Mouse (Mus musculus): Measurements from ENCODE around the gene Ms4a10.

Ms4a10 gene

DNA sequence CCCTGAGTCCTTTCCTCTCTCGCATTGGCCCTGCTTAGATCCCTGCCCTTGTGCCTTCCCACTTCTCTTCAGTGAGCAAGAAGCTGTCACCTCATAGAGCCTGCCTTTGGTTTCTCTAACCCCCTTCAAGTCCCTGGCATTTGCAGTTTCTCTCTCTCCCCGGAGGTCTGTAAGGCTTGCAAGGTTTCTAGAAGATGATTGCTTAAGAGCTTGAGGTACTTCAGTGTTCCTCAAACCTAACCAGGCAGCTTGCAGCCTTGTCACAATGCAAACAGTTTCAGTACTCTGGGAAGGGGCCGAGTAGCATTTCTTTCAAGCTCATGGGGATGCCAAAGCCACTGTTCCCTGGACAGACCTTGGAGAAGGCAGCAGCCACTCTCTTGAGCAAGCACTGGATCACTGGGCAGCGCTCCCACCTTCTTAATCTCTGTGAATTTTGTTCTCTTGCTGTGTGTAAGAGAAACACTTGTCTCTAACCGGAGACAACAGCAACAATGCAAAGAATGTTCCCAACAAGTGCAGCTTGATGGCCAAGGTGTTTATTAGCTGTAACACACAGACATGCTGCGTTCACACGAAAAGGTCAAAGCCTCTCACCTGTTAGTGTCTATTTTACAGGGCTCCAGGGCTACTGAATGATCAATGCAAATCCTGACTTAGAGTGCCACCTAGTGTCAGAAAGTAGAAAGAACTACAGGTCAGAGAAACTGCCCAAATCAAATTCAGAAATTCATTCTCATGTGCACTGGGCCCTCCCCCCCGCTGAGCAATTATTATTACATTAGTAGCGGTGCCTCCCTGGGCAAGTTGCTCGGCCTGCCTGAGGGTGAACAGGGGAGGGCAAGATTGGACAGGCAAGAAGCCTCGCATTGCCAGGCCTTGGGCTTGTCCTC, 15.1 kb downstream of the Ms4a10 start:
- peak; percentile 88 for DNase-seq (ENCODE audit: low read depth)

DNA sequence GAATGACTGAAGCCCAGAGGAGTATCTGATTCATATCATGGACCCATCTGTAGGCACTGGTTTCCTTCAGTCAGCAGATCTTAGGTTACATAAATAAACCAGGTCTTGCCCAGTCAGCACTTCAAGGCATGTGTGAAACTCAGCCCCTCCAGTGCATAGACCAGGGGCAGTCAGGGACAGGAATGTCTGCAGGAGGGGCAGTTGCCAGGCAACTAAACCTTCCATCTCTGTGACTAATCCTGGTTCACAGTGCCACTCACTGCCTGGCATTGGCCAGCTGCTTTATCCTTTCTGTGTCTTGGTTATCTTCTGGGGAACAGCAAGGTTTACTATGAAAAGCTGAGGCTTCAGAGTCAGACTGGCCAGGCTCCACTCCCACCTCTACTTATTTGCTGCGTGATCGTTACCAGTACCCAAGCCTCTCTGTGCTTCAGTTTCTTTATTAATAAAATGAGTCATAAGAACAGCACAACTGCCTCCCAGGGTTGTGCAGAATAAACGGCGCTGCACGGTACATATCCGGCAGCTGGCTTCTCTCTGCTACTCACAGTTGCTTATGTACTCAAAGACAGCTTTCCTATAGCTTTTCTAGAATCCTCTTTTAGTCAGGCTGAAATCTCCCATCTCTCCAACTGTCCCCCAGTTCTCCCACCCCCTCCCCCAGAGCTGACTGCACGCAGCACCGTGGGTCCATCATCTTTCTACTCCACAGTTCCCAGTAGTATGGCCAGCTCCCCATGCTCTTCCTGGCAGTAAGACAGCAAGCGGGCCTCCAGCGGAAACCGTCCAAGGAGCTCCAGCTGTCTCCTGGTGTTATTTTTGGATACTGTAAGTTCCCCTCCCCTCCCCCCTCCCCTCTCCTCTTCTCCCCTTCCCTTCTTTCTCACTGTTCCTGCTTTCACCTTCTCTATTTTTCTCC, 22.2 kb downstream of the Ms4a10 start:
- no peak for DNase-seq (ENCODE audit: low read depth)

DNA sequence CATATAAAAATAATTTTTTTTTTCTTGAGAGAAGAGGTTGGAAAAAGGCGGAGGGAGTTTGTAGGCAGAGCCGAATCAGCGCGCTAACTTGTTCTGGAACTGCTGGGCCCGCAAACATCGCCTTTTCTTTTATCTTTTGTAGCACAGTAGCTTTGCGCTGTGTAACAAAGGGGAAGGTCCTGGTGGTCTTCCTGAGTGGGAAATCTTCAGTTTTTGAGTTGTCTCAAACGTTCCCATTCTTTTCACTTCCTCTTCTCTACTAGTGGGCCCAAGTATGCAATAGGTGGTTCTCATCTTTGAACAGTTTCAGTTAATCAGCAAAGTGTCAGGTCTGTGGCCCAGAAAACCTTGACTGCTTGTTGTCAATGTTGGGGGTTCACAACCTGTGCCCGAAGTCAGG, 24.9 kb downstream of the Ms4a10 start:
- no peak for DNase-seq (ENCODE audit: low read depth)

DNA sequence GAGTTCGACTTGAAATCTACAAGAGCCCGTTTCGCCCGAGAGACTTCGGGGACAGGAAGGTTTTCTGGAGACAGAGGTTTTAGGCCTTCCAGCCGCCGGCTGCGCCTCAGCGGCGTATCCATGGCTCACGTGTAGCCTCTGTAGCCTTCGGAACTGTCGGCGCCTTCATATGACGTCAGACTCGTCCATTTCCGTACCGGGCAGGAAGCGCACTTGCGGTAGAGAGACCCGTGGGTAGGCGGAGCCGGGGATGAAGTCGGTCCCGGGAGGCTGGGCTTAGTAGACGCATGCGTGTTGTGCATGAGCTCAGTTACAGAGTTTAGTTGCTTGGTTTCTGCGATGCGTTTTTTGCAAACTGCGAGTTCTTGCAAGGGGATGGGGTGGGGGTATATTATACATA, 25.4 kb downstream of the Ms4a10 start, which contains the start of gene Ccdc86:
Gene Ccdc86 (minus strand): TSS at position 155 of the 400 bp plus-strand sequence.
- DNase-seq (ENCODE audit: low read depth): peak; percentile 99

DNA sequence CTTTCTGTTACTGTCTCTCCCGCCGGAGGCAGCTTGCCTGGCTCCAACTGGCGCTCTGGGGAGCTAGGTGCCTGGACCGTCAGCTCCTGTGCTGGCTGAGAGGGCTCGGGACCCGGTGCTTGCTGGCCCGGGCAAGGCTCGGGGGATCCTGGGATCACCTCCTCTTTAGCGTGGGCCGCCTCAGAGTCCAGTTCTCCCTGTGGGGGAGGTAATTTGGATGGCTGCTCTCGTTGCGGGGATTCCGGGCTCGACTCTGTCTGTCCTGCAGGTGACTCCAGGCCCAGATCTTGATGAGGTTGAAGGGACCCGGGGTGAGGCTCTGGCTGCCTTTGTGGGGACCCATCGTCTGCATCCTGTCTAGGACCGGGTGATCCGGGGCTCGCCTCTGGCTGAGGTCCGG, 26.1 kb downstream of the Ms4a10 start:
- DNase-seq (ENCODE audit: low read depth): peak; percentile 36

DNA sequence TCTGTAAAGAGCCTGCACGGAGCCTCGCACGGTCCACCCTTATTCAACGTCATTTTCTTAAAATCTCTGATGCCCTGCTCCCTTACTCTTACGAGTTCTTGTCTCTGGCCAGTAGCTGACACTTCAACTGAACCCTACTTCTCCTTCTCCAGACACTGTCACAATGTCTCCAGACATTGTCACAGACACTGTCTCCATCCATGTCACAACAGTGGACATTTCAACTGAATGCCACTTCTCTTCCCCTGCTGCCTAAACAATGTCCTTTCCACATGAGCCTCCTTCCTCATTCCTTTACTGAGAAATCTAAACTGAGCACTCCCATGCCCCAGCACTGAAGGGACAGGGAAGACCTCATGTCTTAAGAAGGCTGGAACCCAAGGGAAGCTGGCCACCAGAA, 27.3 kb downstream of the Ms4a10 start:
- DNase-seq (ENCODE audit: low read depth): no peak

DNA sequence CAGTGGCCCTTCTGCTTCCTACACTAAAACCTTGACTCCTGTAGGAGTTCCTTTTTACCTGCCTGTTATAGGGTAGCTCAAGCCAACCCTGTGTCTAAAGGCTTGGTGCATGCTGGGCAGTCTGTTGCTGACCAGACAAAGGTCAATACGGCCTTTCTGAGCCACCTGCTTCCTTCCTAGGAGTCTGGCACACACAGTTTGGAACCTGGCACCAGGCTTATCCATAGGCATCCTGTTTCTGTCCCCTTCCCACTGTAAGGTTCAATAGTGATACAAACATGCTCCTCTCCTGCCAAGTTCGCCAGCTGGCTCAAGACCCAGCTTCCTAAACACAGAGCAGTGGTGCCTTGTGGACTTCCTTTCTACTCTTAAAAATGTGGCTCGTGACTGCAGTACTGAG, 28.0 kb downstream of the Ms4a10 start:
- DNase-seq (ENCODE audit: low read depth): no peak

DNA sequence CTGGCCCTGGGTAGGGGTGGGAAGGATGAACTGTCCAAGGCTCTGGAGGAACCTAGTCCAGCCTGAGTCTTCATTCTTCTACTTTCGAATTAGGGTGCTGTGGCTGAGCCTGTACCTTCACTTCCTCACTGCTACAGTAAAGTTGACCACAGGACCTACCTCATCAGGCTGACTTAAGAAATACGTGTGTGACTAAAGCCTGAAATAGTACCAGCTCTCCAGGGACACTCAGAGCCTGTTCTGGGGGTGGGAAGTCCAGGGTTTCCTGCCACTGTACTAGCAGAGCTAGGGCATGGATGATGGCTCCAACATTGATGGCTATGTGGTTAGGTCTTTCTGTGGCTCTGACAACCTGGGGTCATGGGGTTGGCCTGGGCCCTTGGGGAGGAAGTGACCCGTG, 30.5 kb downstream of the Ms4a10 start:
- DNase-seq (ENCODE audit: low read depth): no peak

DNA sequence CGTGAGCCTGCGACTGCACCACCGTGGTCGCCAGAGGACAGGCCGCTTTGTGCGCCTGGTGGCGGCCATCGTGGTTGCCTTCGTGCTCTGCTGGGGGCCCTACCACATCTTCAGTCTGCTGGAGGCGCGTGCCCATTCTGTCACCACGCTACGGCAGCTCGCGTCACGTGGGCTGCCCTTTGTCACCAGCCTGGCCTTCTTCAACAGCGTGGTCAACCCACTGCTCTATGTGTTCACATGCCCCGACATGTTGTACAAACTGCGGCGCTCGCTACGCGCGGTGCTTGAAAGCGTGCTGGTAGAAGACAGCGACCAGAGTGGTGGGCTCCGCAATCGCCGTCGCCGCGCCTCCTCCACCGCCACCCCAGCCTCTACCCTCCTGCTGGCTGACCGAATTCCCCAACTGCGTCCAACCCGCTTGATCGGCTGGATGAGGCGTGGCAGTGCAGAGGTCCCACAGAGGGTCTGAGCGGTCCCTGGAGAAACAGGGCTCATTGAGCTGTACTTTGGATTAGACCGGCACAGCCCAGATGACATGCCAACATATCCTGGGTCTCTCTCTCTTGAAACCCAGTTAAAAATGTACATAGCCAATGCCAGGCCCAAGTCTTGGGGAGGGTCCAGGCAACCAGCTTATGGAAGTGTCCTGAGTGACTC, 33.5 kb downstream of the Ms4a10 start:
- no peak for DNase-seq (ENCODE audit: low read depth)

DNA sequence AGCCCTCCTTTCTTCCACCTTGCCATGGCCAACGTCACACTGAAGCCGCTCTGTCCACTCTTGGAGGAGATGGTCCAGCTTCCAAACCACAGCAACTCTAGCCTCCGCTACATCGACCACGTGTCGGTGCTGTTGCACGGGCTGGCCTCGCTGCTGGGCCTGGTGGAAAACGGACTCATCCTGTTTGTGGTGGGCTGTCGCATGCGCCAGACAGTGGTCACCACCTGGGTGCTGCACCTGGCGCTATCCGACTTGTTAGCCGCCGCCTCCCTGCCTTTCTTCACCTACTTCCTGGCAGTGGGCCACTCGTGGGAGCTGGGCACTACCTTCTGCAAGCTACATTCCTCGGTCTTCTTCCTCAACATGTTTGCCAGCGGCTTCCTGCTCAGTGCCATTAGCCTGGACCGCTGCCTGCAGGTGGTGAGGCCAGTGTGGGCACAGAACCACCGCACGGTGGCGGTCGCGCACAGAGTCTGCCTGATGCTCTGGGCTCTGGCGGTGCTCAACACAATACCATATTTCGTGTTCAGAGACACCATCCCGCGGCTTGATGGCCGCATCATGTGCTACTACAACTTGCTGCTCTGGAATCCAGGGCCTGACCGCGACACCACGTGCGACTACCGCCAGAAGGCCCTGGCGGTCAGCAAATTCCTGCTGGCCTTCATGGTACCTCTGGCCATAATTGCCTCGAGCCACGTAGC, 34.2 kb downstream of the Ms4a10 start:
- peak; percentile 73 for DNase-seq (ENCODE audit: low read depth)

DNA sequence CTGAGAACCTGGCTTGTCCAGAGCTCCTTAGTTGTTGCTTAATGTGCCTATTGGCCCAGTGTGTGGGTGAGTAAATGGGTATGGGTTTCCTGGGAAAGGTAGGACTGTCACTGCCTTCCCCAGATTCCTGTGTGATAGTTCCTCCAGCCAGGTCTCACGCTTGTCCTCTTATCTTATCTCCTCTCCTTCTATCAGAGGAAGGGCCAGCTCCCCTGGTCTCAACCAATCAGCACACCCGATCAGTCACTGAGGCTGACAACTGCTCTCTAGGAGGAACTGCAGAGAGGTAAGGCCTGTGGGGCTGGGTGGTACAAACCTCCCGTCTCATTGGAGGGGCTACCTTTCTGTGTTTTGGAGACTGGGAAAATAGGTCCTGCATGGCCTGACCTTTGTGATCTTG, 35.7 kb downstream of the Ms4a10 start:
- no peak for DNase-seq (ENCODE audit: low read depth)

DNA sequence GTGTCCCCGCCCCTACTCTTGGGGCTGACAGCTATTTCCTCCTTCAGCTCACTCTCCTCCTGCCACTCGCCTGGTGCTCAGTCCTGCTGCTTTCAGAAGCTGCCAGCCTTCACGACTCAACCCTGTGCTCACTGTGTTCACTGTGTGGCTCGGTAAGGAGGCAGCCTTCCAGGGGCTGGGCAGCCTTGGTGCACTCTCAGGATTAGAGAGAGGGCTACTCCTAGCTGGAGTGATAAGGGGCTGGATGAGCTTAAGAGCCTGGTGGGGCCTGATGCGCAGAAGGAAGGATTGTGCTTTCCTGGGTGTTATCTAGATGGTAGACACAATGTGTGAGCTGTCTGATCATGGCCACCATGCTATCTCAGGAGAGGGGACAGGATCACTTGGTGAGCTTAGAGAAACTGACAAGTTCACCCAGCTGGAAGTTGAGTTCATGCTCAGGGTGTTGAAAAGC, 37.3 kb downstream of the Ms4a10 start, which contains the start of gene Ptgdr2:
Gene Ptgdr2 (plus strand): TSS at position 51 of the 454 bp plus-strand sequence.
- no peak for DNase-seq (ENCODE audit: low read depth)

DNA sequence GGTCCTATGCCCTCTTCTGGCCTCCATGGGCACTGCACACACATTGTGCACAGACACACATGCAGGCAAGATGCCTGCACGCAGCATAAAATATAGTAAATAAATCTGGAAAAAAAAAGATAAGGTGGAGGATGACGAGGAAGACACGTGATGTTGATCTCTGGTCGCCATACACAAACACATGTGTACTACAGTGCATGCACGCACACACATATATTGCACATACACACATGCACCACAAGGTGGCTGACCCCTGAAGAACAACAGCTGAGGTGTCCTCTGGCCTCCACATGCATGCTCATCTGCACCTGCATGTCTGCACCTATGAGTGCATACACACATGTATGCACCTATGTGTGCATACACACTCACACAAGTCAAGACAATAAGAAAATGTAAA, 38.4 kb downstream of the Ms4a10 start:
- DNase-seq (ENCODE audit: low read depth): no peak

DNA sequence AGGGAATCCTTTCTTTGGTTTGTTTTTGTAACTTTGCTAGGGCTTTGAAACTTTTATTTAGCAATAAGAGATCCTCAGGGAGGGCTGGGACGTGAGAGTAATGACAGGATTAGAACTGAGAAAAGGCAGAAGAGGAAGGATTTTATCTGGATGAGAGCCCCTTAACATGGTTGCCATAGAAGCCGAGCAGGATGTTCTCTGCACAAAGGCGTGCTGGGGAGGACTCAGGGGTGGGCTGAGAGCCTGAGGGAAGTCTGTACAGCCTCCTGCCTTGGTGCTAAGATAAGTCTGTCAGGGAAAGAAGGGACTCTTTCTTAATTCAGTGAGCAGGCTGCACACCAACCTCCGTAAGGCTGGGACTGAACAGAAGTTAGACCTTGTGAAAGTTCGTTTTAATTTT, 39.4 kb downstream of the Ms4a10 start:
- no peak for DNase-seq (ENCODE audit: low read depth)

DNA sequence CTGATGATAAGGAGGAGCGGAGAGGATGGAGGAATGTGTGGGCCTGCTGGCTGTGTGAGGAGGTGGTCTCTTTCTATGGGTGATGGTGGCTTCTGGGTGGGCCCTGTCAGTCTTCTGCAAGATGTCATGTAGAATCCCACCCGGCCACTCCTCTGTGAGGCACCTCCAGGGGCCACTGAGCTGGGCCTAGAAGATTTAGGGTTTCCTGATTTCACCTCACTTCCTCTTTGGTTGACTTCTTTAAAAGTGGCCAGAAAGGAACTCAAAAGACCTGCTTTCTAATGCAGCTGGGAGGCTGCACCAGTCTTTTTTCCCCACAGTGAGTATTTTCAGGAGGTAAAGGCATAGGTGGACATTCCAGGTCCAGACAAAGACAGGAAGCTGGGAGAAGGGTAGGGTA, 43.8 kb downstream of the Ms4a10 start:
- no peak for DNase-seq (ENCODE audit: low read depth)

DNA sequence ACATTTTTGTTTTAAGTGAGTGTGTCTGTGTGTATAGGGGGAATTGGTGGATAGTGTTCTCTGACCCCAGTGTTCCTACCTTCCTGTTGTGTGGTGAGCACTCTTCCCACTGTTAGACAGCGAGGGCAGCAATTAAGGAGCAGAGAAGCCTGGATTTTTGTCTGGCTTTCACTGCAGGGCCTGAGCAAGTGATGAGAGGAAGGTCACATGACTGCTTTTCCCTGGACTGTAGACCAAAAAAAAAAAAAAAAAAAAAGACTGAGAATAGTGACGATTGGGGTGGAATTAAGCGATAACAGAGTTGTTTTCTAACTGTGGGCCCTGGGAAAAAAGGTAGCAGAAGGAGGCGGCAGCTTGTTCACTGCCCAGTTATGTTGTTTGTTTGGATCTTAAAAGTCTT, 47.8 kb downstream of the Ms4a10 start:
- DNase-seq (ENCODE audit: low read depth): no peak

DNA sequence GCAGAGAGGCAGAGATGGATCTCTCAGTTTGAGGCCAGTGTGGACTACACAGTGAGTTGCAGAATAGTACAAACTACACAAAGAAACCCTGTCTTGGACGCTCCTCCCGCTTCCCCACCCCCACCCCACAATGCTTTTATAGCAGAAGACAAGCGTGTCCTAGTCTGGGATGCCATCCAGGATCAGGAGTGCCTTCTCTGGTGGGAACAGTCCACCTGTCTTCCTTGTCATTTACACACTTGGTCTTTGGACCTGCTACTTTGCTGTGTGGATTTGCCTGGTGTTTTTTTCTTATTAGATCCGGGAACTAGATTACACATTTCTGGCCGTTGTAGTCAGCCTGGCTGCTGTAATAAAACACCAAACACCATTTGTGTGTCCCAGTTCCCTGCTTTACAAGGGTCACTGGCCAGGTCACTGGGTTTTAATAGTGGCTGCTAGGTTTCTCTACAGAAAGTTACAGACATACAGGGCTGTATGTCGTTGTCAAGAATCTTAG, 48.3 kb downstream of the Ms4a10 start:
- DNase-seq (ENCODE audit: low read depth): no peak

DNA sequence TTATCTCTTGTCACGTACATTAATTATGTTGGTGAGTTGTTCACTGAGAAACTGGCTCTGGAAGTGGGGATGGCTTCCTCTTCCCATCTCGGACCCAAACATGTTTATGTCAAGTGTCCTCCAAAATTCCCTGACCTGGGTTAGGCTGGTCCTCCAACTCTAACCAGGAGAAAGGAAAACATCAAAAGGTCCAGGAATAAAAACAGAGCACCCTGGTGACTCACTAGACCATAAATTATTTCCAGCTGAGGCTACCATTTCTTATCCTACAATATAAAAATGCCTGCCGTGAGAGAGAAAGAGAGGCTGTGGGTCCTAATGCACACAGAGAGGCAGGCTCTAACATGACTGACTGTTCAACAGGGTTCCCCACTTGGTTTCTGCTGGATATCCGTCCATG, 50.2 kb downstream of the Ms4a10 start:
- no peak for DNase-seq (ENCODE audit: low read depth)

DNA sequence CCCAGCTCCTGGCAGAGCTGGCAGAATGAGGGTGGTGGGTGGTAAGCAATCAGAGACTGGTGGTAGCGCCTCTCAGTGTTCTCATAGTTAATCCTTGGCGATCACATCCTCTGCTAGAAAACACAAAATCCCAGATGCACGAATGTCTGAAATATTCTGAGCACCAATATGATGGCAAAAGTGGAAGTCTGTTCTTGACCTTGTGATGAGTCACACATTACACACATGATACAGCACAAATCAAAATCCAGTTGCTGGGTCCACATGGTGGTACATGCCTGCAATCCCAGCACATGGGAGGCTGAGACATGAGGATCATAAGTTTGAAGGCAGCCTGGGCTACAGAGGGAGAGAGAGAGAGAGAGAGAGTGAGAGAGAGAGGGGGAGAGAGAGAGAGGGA, 53.4 kb downstream of the Ms4a10 start:
- no peak for DNase-seq (ENCODE audit: low read depth)

DNA sequence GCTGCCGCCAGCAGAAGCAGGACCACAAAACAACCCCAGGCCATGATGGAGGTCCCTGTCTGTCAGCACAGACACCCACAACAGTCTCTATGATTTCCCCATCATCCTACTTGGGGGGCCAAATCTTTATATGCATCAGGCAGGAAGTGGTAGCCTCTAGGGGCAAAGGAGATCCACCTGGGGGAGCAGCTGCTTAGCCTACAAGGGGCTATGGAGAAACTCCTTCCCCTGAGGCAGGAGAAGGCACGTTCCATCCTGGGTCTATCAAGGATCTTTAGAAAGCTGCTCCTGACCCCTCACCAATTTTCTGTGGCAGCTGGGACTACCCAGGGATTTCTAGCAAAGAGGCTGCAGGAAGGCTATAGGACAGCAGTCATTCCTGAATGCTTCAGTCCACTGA, 53.9 kb downstream of the Ms4a10 start, which contains the start of gene Zp1:
Gene Zp1 (minus strand): TSS at position 101 of the 400 bp plus-strand sequence.
- no peak for DNase-seq (ENCODE audit: low read depth)

DNA sequence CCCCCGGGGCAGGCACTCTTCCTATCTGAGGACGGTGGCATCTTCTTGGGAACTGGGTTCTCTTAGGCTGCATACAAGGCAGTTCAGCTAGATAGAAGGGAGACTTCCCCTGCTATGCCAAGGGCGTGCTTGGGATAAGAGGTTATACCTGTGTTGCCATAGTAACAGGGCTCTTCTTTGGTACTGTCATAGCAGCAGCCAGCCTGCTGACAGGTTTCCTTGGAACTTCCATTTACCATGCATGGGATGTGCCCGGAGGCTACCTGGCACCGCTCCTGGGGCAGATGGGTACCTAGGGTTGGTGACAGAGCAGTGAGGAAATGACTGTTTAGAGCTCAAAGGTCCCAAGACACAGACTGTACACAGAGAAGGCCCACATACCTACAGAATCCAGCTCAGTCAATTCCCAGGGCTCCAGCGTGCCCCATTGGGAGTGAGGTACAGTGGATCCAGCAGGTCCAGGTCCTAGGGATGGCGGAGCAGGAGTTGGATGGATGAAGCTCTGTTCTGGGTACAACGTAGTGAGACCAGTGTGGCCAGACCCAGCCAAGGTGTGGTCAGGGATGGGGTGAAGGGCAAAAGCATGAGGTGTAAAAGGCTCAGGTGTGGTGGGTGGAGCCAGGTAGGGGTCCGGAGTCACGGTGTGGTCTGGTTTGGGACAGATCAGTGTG, 56.0 kb downstream of the Ms4a10 start:
- DNase-seq (ENCODE audit: low read depth): no peak
